Mouse (Mus musculus): ENCODE measurements around the gene Mag. TPM values are rescaled to one million over a fixed set of nuclear protein-coding genes. Genes with fewer than 3 reads are reported as not detected.

Mag gene
- total RNA-seq, 2 experiments from 2014 or later = 0.48 TPM; not detected in 1

DNA sequence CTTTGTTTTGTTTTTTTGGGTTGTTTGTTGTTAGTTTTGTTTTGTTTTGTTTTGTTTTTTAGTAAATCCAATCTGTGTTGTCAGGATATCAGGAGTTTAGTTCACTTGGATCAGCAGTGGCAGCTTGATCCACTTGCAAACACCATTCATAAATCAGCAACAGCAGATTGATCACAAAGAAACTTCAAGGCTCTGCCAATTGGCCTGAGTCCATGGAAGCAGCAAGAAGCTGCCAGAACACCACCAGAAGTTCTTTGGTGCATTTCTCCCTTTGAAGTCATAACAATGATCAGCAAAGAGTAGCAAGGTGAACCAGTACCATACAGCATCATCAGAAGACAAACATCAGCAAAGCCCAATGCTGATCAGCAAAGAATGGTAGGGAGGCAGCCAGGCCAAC is 30.6 kb downstream of the Mag start:
- DNase-seq = no peak
- intact Hi-C loops (cut with DNase I) = no loop called here

DNA sequence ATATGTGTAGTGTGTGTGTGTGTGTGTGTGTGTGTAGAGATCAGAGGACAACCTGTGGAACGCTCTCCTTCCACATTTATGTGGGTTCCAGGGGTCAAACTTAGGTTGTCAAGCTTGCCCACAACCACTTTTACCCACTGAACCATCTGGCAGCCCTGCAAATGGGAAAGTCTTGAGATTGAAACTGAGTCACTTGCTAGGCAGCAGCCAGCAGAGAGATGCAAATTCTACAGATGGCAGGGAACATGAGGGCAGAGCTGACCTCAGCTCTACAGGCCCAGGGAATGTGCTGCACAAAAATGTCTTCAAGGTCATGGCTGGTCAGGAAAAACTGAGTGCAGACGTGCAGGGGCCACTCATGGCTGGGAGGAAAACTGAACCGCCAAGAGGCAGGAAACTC is 33.3 kb downstream of the Mag start:
- DNase-seq = no peak
- intact Hi-C loops (cut with DNase I) = no loop called here

DNA sequence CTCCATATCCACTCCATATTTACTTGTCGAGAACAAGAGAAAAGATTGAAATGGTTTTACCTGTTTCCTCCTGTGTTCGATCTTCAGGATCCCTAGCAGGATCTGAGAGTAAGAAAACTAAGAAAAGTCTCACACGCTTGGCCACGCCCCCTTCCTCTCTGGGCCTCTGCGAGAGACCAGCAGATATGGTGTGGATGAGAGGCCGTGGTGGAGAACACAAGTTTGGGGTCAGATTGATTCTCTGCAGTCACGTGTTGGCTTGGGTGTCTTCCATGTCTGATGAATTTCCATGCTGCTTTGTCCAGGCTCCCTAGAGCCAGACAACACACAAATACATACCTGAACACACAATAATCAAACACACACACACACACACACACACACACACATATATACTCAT is 34.5 kb downstream of the Mag start, which contains the start of gene Cd22:
Cd22 (minus strand) TSS at position 167 of the 400 bp plus-strand sequence.
- DNase-seq = no peak
- intact Hi-C loops (cut with DNase I) = no loop called here

DNA sequence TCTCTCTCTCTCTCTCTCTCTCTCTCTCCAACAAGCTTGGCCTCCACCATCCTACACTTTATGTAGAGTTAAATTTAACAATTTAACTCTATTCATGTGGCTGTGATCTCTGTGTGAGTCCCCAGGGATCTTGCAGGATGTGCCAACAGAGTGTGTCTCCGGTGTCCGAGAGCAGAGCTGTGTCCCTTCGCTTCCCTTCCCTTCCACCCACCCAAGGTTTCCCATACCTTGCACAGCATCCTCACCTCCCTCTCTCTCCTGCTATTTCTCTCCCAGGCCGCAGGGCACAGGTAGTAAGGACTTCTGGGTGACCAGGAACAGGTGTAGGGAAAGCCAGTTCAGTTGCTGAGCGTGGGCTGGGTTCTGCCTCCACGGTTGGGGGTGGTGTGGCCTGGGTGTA is 35.7 kb downstream of the Mag start:
- intact Hi-C loops (cut with DNase I) = no loop called here

DNA sequence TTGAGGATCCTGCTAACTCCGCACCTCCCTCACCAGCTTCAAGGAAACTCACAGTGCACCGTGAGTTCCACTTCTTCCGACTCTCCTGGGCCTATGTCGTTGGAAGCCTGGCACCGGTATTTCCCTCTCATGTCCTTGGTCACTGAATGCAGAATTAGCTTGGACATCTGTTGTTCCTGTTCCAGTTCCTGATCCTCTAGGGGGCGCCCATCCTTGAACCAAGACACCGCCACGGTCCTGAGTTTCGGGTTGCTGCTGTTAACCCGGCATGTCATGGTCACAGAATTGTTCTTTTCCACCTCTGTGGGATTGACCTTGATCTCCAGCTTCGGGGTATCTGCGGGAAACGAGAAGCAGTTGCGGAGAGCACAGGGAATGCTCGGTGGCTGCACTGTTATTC is 41.6 kb downstream of the Mag start:
- intact Hi-C loops (cut with DNase I) = loop anchor here (1.0 to 5.0 kb wide), 3 partner anchors 84 to 204 kb away; partner anchors contain the start of genes Fam187b, Fxyd3, Lsr and Usf2

More for the DNA sequence above, 35.7 kb downstream of the Mag start:
- no peak for DNase-seq

DNA sequence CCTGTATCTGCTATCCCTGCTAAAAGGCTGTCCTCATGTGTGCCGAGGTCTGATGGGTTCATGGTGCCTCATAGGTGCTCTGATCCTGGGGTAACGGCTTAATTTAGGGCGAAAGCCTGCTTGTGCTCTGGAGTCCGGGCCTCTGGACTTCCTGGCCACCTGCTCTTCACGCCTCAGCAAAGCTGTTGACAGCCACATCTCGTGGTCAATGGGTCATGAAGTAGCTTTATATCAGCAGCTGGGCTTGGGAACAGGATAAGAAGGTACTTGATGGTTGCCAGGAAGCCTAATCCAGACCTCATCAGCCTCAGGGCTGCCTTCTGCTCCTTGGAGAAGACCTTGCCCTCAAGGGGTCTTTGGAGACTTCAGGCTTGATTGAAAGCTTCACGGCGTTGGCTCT is 51.3 kb downstream of the Mag start:
- DNase-seq = peak in 1 of 2 experiments; percentile 21
- intact Hi-C loops (cut with DNase I) = no loop called here

More for the DNA sequence above, 41.6 kb downstream of the Mag start:
- peak; percentile 74 to 84 for DNase-seq

DNA sequence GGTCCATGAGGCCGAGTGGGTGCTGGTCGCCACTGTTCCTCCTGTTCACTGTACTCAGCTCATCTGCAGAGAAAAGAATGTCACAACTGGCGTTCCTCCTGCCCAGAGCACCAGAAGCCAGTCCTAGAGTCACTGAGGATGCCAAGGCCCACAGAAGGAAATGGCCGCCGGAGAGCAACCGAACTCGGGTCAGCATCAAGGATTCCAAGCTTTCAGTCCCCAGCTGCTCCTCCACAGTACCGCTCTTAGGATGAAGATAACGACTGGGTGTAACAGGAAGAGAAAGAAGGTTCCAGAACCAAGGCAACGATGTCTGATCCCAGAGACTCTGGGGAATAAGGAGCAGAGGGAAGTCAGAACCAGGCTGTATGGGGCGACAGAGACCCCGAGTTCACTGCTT is 53.2 kb downstream of the Mag start, which contains the start of gene Ffar1:
Ffar1 (minus strand) TSS at position 101 of the 400 bp plus-strand sequence.
- no peak for DNase-seq
- intact Hi-C loops (cut with DNase I) = no loop called here

DNA sequence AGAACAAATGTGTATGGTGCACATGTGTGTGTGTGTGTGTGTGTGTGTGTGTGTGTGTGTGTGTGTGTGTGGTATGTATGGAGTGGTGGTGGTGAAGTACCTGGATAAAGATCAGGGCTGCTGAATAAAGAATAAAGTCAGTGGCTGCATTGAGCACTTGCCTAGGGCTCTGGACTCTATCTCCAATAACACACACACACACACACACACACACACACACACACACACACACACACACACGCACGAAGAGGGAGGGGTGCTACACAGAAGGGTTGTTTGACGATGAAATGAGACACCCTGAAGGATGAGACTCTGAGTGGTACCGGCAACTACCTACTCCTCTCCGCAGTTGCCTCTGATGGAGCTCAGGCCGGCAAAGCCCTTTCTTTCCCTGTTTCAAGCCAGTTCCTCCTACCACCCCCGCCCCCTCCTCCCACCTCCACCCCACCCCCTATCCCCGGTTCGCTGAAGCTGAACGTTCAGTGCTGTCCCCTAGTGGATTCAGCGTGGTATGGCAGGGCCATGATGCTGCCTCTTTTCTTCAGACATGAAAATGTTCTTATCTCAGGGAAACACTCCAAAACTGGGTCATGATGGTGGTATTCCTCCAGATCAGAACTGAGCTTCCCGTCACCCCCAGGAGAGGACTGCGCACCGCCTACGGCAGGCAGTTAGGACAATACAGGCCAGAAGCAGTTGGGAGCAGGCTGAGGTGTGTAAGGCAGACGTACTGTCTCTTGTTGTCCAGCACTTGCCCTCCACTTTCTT is 54.9 kb downstream of the Mag start:
- intact Hi-C loops (cut with DNase I) = loop anchor here (2.0 kb wide), 1 partner anchor 271 kb away; the partner anchor contains the start of gene Kmt2b
- peak; percentile 52 to 70 for DNase-seq

DNA sequence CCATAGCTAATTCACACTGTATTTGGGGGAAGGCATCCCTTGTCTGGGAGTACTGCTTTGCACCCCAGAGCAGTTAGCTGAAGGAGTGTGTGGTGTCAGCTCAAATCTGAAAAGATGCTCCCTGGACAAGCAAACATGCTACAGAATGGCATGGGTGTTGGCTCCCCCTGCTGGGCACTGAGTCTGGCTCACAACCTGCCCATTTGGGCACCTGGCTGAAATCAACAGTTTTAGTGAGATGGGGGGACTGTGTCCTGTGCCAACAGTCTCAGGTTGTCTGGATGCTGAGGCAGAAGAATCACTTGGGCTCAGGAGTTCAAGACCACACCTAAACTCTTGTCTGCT is 55.4 kb downstream of the Mag start:
- peak; percentile 66 to 83 for DNase-seq
- intact Hi-C loops (cut with DNase I) = loop anchor here (2.0 kb wide), 1 partner anchor 270 kb away; the partner anchor contains the start of gene Kmt2b

DNA sequence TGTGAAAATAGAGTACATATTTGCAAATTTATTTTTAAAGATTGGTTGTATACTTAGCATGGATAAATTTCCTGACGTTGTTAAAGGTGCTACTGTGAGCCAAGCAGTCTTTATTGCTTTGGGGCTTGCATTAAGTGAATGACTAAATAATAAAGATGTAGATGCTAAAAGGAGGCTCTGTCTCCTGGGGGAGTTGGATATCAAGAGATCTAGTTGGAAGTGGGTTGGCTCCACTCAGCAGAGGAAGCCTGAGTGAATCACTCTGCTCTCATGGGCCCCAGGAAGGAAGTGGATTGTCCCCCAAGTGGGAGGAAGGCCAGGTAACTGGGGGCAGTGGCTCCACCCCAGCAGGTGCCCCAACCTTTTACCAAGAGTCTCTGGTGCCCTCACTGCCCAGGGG is 56.9 kb downstream of the Mag start:
- DNase-seq = no peak
- intact Hi-C loops (cut with DNase I) = loop anchor here (2.0 kb wide), 1 partner anchor 269 kb away; the partner anchor contains the start of gene Kmt2b

DNA sequence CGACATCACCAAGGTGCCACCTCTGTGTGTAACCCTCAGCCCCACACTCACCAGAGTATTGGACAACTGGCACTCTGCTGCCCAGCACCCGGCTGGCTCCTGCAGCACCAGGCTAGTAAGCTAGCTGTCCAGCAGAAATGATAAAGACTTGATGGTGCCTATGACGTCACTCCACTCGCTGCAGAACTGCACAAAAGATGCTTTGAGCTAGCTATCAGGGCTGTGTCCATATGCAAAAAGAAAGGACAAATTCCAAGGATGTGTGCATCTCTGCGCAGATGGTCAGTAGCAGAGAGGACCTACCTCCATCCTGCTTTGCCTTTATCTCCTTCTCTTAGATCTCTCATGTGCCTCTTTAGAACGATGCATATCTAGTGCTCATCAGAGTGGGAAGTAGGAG is 58.6 kb downstream of the Mag start, which contains the start of gene Ffar3:
Ffar3 (minus strand) TSS at position 101 of the 400 bp plus-strand sequence.
- no peak for DNase-seq
- intact Hi-C loops (cut with DNase I) = no loop called here

DNA sequence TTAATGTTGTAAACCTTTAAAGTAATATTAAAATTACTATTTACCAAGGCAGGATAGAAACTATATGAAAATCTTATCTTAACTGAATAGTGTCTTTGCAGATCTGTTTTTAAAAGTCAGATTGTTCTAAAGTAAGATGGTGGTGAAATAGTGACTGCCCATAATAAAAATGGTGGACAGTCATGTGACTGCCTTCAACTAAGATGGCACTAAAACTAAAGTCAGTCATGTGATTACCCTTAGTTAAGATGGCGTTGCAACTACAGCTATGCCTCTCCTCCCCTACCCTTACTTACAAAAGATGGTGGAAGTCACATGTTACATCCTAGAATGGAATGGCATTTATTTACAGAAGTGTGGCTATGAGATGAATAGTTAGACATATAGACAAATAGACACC is 63.3 kb downstream of the Mag start:
- no peak for DNase-seq
- intact Hi-C loops (cut with DNase I) = no loop called here

Other genes with a start within 250 kb of the Mag start
- gene Haus5, start 249.9 kb downstream of the Mag start, total RNA-seq (2021) = 1 to 10 TPM; 6.7 to 7.7 TPM
- under 1 TPM in 1 of 2 experiments, not detected in 1; 0.67 TPM for gene Pmis2, start 243.3 kb downstream of the Mag start, total RNA-seq (2021)
- not detected for gene 2200002J24Rik, start 215.9 kb downstream of the Mag start, total RNA-seq (2021)
- gene Atp4a, start 202.7 kb downstream of the Mag start, total RNA-seq (2021) = under 1 TPM in 1 of 2 experiments, not detected in 1; 0.12 TPM
- 100 to 1,000 TPM; 229 to 244 TPM for gene Tmem147, start 185.3 kb downstream of the Mag start, total RNA-seq (2021)
- gene Gapdhs, start 171.2 kb downstream of the Mag start, total RNA-seq (2021) = not detected
- 1 to 10 TPM; 4.5 to 4.8 TPM for gene Sbsn, start 163.4 kb downstream of the Mag start, total RNA-seq (2021)
- 1 to 10 TPM; 5.8 to 8.1 TPM for gene Dmkn, start 151.1 kb downstream of the Mag start, total RNA-seq (2021)
- not detected for gene Krtdap, start 127.0 kb downstream of the Mag start, total RNA-seq (2021)
- under 1 TPM; 0.35 to 0.57 TPM for gene Ffar2, start 91.1 kb downstream of the Mag start, total RNA-seq (2021)
- gene Ffar3, start 58.7 kb downstream of the Mag start, total RNA-seq (2021) = not detected
- gene Ffar1, start 53.3 kb downstream of the Mag start, total RNA-seq (2021) = under 1 TPM in 1 of 2 experiments, not detected in 1; 0.05 TPM
- gene Cd22, start 34.5 kb downstream of the Mag start, total RNA-seq (2021) = 1 to 10 TPM; 1.1 to 1.4 TPM
- gene Hamp2, start 9.8 kb upstream of the Mag start, total RNA-seq (2021) = 1 to 10 TPM; 1.5 to 4.1 TPM
- gene Hamp, start 29.2 kb upstream of the Mag start, total RNA-seq (2021) = 1 to 10 TPM; 5.2 to 6.6 TPM
- 100 to 1,000 TPM in 1 of 2 experiments, 10 to 100 TPM in 1; 98.7 to 109 TPM for gene Usf2, start 41.9 kb upstream of the Mag start, total RNA-seq (2021)
- 1 to 10 TPM; 4.1 to 4.7 TPM for gene Lsr, start 58.6 kb upstream of the Mag start, total RNA-seq (2021)
- under 1 TPM; 0.25 to 0.36 TPM for gene Fam187b, start 58.9 kb upstream of the Mag start, total RNA-seq (2021)
- 10 to 100 TPM; 30.4 to 33.5 TPM for gene Fxyd5, start 127.6 kb upstream of the Mag start, total RNA-seq (2021)
- 1 to 10 TPM; 1.3 to 1.6 TPM for gene Fxyd7, start 136.6 kb upstream of the Mag start, total RNA-seq (2021)
- gene Fxyd1, start 142.3 kb upstream of the Mag start, total RNA-seq (2021) = 100 to 1,000 TPM; 695 to 726 TPM
- 1 to 10 TPM; 3.0 to 4.3 TPM for gene Lgi4, start 144.5 kb upstream of the Mag start, total RNA-seq (2021)
- gene Fxyd3, start 161.8 kb upstream of the Mag start, total RNA-seq (2021) = 1 to 10 TPM; 2.8 to 5.1 TPM
- gene Hpn, start 200.4 kb upstream of the Mag start, total RNA-seq (2021) = 1 to 10 TPM; 2.5 to 3.0 TPM
- 10 to 100 TPM; 13.2 to 13.9 TPM for gene Scn1b, start 212.1 kb upstream of the Mag start, total RNA-seq (2021)
- 10 to 100 TPM; 25.6 to 31.4 TPM for gene Gramd1a, start 241.0 kb upstream of the Mag start, total RNA-seq (2021)

Measured in heart, postnatal 10 days (tissue).